Mouse (Mus musculus): ENCODE measurements around the gene 4930524B15Rik.
"Not testable (repeated sequence)": the region's sequence is repeated elsewhere in the genome, so short reads cannot be mapped to it uniquely, and the experiment has no call there.

Gene 4930524B15Rik

GRCm38 (mm10) chr11:31965256-31966134 lies at the start of gene 4930524B15Rik:
Gene 4930524B15Rik (plus strand): TSS chr11:31965592.
- DNase-seq: no peak

- no peak for DNase-seq
Observed at GRCm38 (mm10) chr11:31917769-31918168, 47.6 kb upstream of the 4930524B15Rik start.

- DNase-seq: no peak
Observed at GRCm38 (mm10) chr11:31930051-31930450, 35.3 kb upstream of the 4930524B15Rik start.

GRCm38 (mm10) chr11:31935652-31936051 lies 29.7 kb upstream of the 4930524B15Rik start:
- DNase-seq: no peak

GRCm38 (mm10) chr11:31936910-31937525 lies 28.4 kb upstream of the 4930524B15Rik start:
- no peak for DNase-seq

- no peak for DNase-seq
Observed at GRCm38 (mm10) chr11:31940898-31941639, 24.3 kb upstream of the 4930524B15Rik start.

- no peak for DNase-seq
Observed at GRCm38 (mm10) chr11:31941640-31942638, 23.5 kb upstream of the 4930524B15Rik start.

GRCm38 (mm10) chr11:31945471-31945870 lies 19.9 kb upstream of the 4930524B15Rik start:
- no peak for DNase-seq

GRCm38 (mm10) chr11:31948462-31949330 lies 16.7 kb upstream of the 4930524B15Rik start:
- peak; percentile 41 for DNase-seq

- peak; percentile 72 for DNase-seq
Observed at GRCm38 (mm10) chr11:31949331-31949785, 16.0 kb upstream of the 4930524B15Rik start.

GRCm38 (mm10) chr11:31960071-31960470 lies 5.3 kb upstream of the 4930524B15Rik start:
- no peak for DNase-seq

GRCm38 (mm10) chr11:31963993-31964392 lies 1.4 kb upstream of the 4930524B15Rik start:
- DNase-seq: no peak

- no peak for DNase-seq
Observed at GRCm38 (mm10) chr11:31974132-31974531, 8.7 kb downstream of the 4930524B15Rik start.

- DNase-seq: no peak
Observed at GRCm38 (mm10) chr11:31974826-31975225, 9.4 kb downstream of the 4930524B15Rik start.

GRCm38 (mm10) chr11:31975678-31976077 lies 10.3 kb downstream of the 4930524B15Rik start:
- no peak for DNase-seq

- no peak for DNase-seq
Observed at GRCm38 (mm10) chr11:31976137-31976536, 10.7 kb downstream of the 4930524B15Rik start.

GRCm38 (mm10) chr11:31980089-31980488 lies 14.7 kb downstream of the 4930524B15Rik start:
- not testable (repeated sequence) for DNase-seq

GRCm38 (mm10) chr11:31981830-31982229 lies 16.4 kb downstream of the 4930524B15Rik start:
- DNase-seq: no peak

GRCm38 (mm10) chr11:31982247-31982943 lies 17.0 kb downstream of the 4930524B15Rik start:
- DNase-seq: not testable (repeated sequence)

- DNase-seq: no peak
Observed at GRCm38 (mm10) chr11:31983249-31983648, 17.9 kb downstream of the 4930524B15Rik start.

All from liver (tissue).